Mouse (Mus musculus) neural tube, embryonic 14.5 days (tissue): ENCODE data around the gene Fcna. TPM values are rescaled to one million over a fixed set of nuclear protein-coding genes. Genes with fewer than 3 reads are reported as not detected.

Experiments
- ATAC-seq: fragments of 200-750 bp; cut with Nextera tagmentation; 2 replicates; pipeline ENCODE4 v1.8.0; 2017; ENCODE audit warnings: low read depth, mild to moderate bottlenecking, moderate TSS enrichment, moderate library complexity
- H3K27ac ChIP-seq: fragments of 300-500 bp; sonication (generic); 2 replicates; pipeline ENCODE4 v1.5.1; 2014; ENCODE audit warnings: low read depth, mild to moderate bottlenecking, control low read depth, low read length, moderate library complexity, mixed read lengths
- H3K27me3 ChIP-seq: fragments of 300-500 bp; sonication (generic); 2 replicates; pipeline ENCODE4 v1.6.1; 2014; ENCODE audit warnings: low read length; ENCODE audit not compliant: control insufficient read depth, insufficient read depth
- H3K36me3 ChIP-seq: fragments of 300-500 bp; sonication (generic); 2 replicates; pipeline ENCODE4 v1.6.1; 2014; ENCODE audit warnings: low read length, mixed read lengths; ENCODE audit not compliant: control insufficient read depth, insufficient read depth
- H3K4me1 ChIP-seq: fragments of 300-500 bp; sonication (generic); 2 replicates; pipeline ENCODE4 v1.6.1; 2014; ENCODE audit warnings: low read length; ENCODE audit not compliant: control insufficient read depth, insufficient read depth
- H3K4me2 ChIP-seq: fragments of 300-500 bp; sonication (generic); 2 replicates; pipeline ENCODE4 v1.6.1; 2014; ENCODE audit warnings: mild to moderate bottlenecking, low read depth, low read length, control low read depth
- H3K4me3 ChIP-seq: fragments of 300-500 bp; sonication (generic); 2 replicates; pipeline ENCODE4 v1.5.1; 2014; ENCODE audit warnings: low read depth, low read length, control low read depth, mixed read lengths
- H3K9ac ChIP-seq: fragments of 300-500 bp; sonication (generic); replicated peaks from 2 replicates; pipeline ENCODE4 v1.6.1; 2014; ENCODE audit warnings: low read depth, mild to moderate bottlenecking, control low read depth, low read length, mixed read lengths
- H3K9me3 ChIP-seq: fragments of 300-500 bp; sonication (generic); 2 replicates; pipeline ENCODE4 v1.6.1; 2016; ENCODE audit warnings: low read length; ENCODE audit not compliant: control insufficient read depth
- WGBS: fragments of 180-500 bp; shearing (Covaris S2); extraction: QIAGEN DNeasy Blood & Tissue Kit; methylation state at CpG from one replicate; pipeline ENCODE4 v1.1.7; 2014; 5-methylcytosine and 5-hydroxymethylcytosine counted together
- polyA plus RNA-seq: library from polyadenylated mRNA; unstranded; fragments of >200 nt; fragmentation: Nextera tagmentation; extraction: Ambion mirVana; gene quantifications from 2 replicates; pipeline ENCODE4 v1.2.1, GENCODE M21; 2014

The Fcna gene
- polyA plus RNA-seq, 1 experiment from 2014 or later = 0.63 TPM

DNA sequence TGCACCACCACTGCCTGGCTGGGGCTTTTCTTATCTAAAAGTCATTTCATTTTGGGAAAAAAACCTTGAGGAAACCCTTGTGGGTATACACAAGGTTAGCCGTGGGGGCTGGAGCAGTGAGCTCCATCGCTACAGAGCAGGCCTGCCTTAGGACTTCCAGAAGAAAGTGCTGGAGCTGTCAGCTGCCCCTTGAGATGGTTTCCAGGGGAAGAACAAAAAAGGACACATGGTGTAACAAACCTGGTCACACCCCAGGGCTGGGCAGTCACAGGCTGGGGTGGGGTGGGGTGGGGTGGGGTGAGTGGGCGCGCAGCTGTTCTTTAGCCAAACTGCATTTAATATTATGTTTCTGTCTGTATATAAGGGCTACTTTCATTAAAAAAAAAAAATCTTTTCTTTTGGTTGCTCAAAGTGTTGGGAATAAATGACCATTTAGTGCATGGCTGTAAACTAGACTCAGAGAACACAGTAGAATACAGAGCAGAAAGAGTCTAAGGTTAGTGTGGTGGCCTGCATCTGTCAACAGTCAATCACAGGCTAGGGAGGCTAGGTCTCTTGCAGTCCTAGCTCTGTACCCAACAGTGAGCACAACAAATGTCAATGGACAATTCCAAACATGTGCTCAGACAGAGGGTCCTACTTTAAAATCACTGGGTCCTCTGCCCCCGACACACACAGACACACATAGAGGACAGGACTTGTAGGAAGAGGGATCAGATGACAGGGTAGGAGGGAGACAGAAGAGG is 30.9 kb downstream of the Fcna start:
- H3K9me3 ChIP-seq = no peaks in the 10 kb centered on the region
- ATAC-seq = no peak
- peaks cover 78% of the 10 kb centered on the region for H3K36me3 ChIP-seq
- H3K4me2 ChIP-seq = no peak overlapping the region
- whole genome bisulfite sequencing = 96% methylated on average over 5 of the region's 5 CpGs
- no peak overlapping the region for H3K4me3 ChIP-seq
- no peaks in the 10 kb centered on the region for H3K4me1 ChIP-seq
- no peak overlapping the region for H3K27ac ChIP-seq
- no peak overlapping the region for H3K9ac ChIP-seq
- H3K27me3 ChIP-seq = no peaks in the 10 kb centered on the region

DNA sequence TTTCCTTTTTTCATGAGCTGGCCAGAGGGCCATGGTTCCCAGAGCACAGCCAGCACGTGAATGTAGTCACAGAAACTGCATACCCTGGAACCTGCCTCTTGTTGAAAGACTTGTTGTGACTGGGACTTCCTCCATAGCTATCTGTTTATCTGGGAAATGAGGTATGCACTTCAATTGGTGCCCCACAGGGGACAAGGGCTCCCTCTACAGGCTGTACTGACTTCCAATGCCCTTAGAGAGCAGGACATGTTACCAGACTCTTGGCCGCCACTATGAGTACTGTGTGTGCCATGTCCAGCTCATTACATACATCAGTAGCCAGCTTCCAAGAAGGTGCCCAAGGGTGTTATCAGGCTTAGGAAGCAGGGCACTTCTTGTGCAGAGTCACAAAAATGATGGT is 36.0 kb downstream of the Fcna start:
- no peaks in the 10 kb centered on the region for H3K27me3 ChIP-seq
- H3K27ac ChIP-seq = no peak overlapping the region
- 92% methylated on average over 2 of the region's 2 CpGs for WGBS
- no peak for ATAC-seq
- peaks cover 53% of the 10 kb centered on the region for H3K36me3 ChIP-seq
- no peak overlapping the region for H3K9ac ChIP-seq
- no peak overlapping the region for H3K4me2 ChIP-seq
- no peak overlapping the region for H3K4me3 ChIP-seq
- H3K9me3 ChIP-seq = no peaks in the 10 kb centered on the region
- H3K4me1 ChIP-seq = no peaks in the 10 kb centered on the region

DNA sequence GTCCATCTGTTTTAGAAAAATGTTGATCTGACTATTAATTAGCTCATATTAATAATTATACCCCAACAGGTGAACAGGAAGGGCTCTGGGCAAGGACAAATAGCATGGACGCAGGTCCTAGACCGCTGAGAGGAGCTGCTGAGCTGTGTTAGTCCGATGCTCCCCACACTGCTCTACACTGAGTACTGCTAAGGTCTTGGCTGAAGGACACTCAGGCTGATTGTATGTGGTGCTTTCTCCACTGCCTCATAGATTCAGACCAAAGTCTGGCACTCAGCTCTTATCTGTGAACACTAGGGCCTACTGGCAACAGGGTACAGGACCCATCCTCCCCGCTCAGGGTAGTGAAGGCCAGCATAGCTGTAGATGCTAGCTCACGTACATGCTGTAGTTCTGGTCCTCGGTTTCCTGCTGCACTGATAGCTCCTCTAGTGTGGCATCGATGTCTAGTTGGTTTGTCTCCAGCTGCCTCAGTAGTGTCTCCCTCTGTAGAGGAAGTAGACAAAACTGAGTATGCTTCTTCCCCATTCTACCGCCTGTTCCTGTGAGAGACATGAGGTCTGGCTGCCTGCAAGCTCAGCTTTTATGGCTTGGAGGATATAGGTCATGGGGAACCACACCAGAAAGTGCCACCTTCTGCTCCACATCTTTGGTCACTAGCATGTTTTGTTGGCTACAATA is 39.5 kb downstream of the Fcna start:
- Histone ChIP-seq H3K9me3 (no peaks in the 10 kb centered on the region), H3K27me3 (no peaks in the 10 kb centered on the region), H3K27ac (no peak overlapping the region), H3K4me2 (no peak overlapping the region), H3K4me1 (peaks cover under 1% of the 10 kb centered on the region; the same call in 1 of the 2 replicates), H3K36me3 (peaks cover 34% of the 10 kb centered on the region), H3K9ac (no peak overlapping the region), H3K4me3 (no peak overlapping the region)
- WGBS = 93% methylated on average over 8 of the region's 8 CpGs
- ATAC-seq = no peak

- Histone ChIP-seq H3K27me3 (no peaks in the 10 kb centered on the region), H3K9ac (no peak overlapping the region), H3K36me3 (peaks cover 28% of the 10 kb centered on the region), H3K27ac (no peak overlapping the region), H3K4me1 (peaks cover 11% of the 10 kb centered on the region), H3K9me3 (no peaks in the 10 kb centered on the region), H3K4me3 (no peak overlapping the region), H3K4me2 (no peak overlapping the region)
- WGBS = 98% methylated on average over 8 of the region's 8 CpGs
- no peak for ATAC-seq
These were observed 40.5 kb downstream of the Fcna start for GRCm38 (mm10) chr2:25587290-25587689.

GRCm38 (mm10) chr2:25585601-25586000 is 42.2 kb downstream of the Fcna start:
- no peak for ATAC-seq
- H3K4me3 ChIP-seq = no peak overlapping the region
- 94% methylated on average over 3 of the region's 3 CpGs for WGBS
- H3K4me1 ChIP-seq = peaks cover 23% of the 10 kb centered on the region
- H3K9ac ChIP-seq = no peak overlapping the region
- no peaks in the 10 kb centered on the region for H3K9me3 ChIP-seq
- no peak overlapping the region for H3K4me2 ChIP-seq
- peaks cover 14% of the 10 kb centered on the region for H3K36me3 ChIP-seq
- H3K27me3 ChIP-seq = peaks cover under 1% of the 10 kb centered on the region; the same call in 1 of the 2 replicates
- H3K27ac ChIP-seq = no peak overlapping the region

GRCm38 (mm10) chr2:25584856-25585255 is 43.0 kb downstream of the Fcna start:
- Histone ChIP-seq H3K36me3 (peaks cover 7% of the 10 kb centered on the region; the same call in 1 of the 2 replicates), H3K27me3 (peaks cover 8% of the 10 kb centered on the region)

GRCm38 (mm10) chr2:25584152-25584551 is 43.7 kb downstream of the Fcna start:
- H3K4me2 ChIP-seq = no peak overlapping the region
- H3K27ac ChIP-seq = no peak overlapping the region
- no peak for ATAC-seq
- peaks cover 33% of the 10 kb centered on the region for H3K4me1 ChIP-seq
- peaks cover 15% of the 10 kb centered on the region for H3K27me3 ChIP-seq
- WGBS = 93% methylated on average over 3 of the region's 3 CpGs
- no peak overlapping the region for H3K9ac ChIP-seq
- H3K4me3 ChIP-seq = no peak overlapping the region
- peaks cover 7% of the 10 kb centered on the region; the same call in 1 of the 2 replicates for H3K36me3 ChIP-seq
- no peaks in the 10 kb centered on the region for H3K9me3 ChIP-seq

More at GRCm38 (mm10) chr2:25584856-25585255, 43.0 kb downstream of the Fcna start:
- Histone ChIP-seq H3K9ac (no peak overlapping the region), H3K4me3 (no peak overlapping the region), H3K4me1 (peaks cover 30% of the 10 kb centered on the region), H3K9me3 (no peaks in the 10 kb centered on the region), H3K27ac (no peak overlapping the region), H3K4me2 (no peak overlapping the region)
- WGBS = 85% methylated on average over 4 of the region's 4 CpGs
- ATAC-seq = no peak

- Histone ChIP-seq H3K9ac (no peak overlapping the region), H3K4me1 (peaks cover 33% of the 10 kb centered on the region)
These were observed 44.3 kb downstream of the Fcna start for GRCm38 (mm10) chr2:25583571-25583970.

DNA sequence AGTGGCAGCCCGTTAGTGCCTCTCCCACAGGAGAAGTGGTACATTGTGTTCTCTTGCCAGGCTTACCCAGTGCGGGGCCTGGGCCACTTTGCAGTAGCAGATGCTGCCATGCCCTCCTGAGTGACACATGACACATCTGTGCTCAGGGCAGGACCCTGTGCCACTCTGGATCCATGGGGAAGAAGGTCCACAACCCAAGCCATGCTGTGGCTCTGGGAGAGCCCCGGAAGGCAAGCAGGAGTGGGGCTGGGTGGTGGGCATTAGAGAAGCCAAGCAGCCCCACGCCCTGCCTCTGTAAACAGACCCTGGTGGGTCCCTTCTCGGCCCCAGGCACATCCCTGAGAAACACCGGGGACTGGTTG is 44.7 kb downstream of the Fcna start:
- Histone ChIP-seq H3K4me1 (peaks cover 33% of the 10 kb centered on the region), H3K9ac (no peak overlapping the region)
- ATAC-seq = no peak

More at GRCm38 (mm10) chr2:25583571-25583970, 44.3 kb downstream of the Fcna start:
- Histone ChIP-seq H3K27ac (peak overlapping the region; percentile 62; the same call in 1 of the 2 replicates), H3K4me2 (no peak overlapping the region), H3K9me3 (no peaks in the 10 kb centered on the region), H3K27me3 (peaks cover 21% of the 10 kb centered on the region), H3K36me3 (peaks cover 10% of the 10 kb centered on the region; the same call in 1 of the 2 replicates), H3K4me3 (no peak overlapping the region)
- ATAC-seq = no peak
- WGBS = 68% methylated on average over 4 of the region's 4 CpGs

More for the DNA sequence above, 44.7 kb downstream of the Fcna start:
- Histone ChIP-seq H3K36me3 (peaks cover 10% of the 10 kb centered on the region; the same call in 1 of the 2 replicates), H3K27me3 (peaks cover 25% of the 10 kb centered on the region), H3K27ac (peak overlapping the region; percentile 62), H3K4me2 (no peak overlapping the region), H3K9me3 (no peaks in the 10 kb centered on the region), H3K4me3 (no peak overlapping the region)
- WGBS = 70% methylated on average over 6 of the region's 6 CpGs
